Mouse (Mus musculus): Measurements from ENCODE around the gene Reg3a. TPM values are rescaled to one million over a fixed set of nuclear protein-coding genes. Genes with fewer than 3 reads are reported as not detected.

The Reg3a gene
- total RNA-seq (2012; rRNA removed) (not detected in 2 replicates), polyA plus RNA-seq (2012; ENCODE audit: insufficient read depth in 1 of 2, insufficient read length in 2 of 2, low read depth in 1 of 2, low replicate concordance in 2 of 2, missing spikeins in 1 of 2) (not detected)

- TF ChIP-seq RCOR1 (IDR thresholded peaks at IDR 0.05; ENCODE audit: low read depth, low read length): no peak
- TF ChIP-seq GABPA (IDR thresholded peaks at IDR 0.05; ENCODE audit: low read depth, low read length): no peak
- TF ChIP-seq E2F4 (IDR thresholded peaks at IDR 0.05; ENCODE audit: borderline replicate concordance, low read depth, low read length): no peak
- no peak for TF ChIP-seq JUND (IDR thresholded peaks at IDR 0.05; ENCODE audit: low read depth, low read length)
- TF ChIP-seq MYC (IDR thresholded peaks at IDR 0.05; ENCODE audit: low read depth, low read length): no peak
- no peak for TF ChIP-seq USF1 (IDR thresholded peaks at IDR 0.05; ENCODE audit: low read depth, low read length)
- TF ChIP-seq MXI1 (IDR thresholded peaks at IDR 0.05; ENCODE audit: low read depth, low read length): no peak
- TF ChIP-seq BHLHE40 (IDR thresholded peaks at IDR 0.05; ENCODE audit: borderline replicate concordance, low read depth, low read length): no peak
- no peak for TF ChIP-seq ZC3H11A (IDR thresholded peaks at IDR 0.05; ENCODE audit: low read depth, low read length)
- TF ChIP-seq POLR2AphosphoS2 (IDR thresholded peaks at IDR 0.05; ENCODE audit: low read length): no peak
- TF ChIP-seq POLR2AphosphoS5 (IDR thresholded peaks at IDR 0.05; ENCODE audit: borderline replicate concordance, low read depth, low read length): no peak
- no peaks in the 10 kb centered on the region for H3K9me3 ChIP-seq (replicated peaks; ENCODE audit: insufficient read depth, low read length)
- no peaks in the 10 kb centered on the region for H3K4me1 ChIP-seq (ENCODE audit: control insufficient read depth in 1 of 2, insufficient read depth in 2 of 2, low read length in 2 of 2)
- no peaks in the 10 kb centered on the region for H3K36me3 ChIP-seq (ENCODE audit: control insufficient read depth in 1 of 2, insufficient read depth in 2 of 2, low read length in 2 of 2)
- H3K27ac ChIP-seq (ENCODE audit: control insufficient read depth, low read depth, low read length): no peak within 1 kb of the TSS
- no peak within 1 kb of the TSS for H3K4me3 ChIP-seq (ENCODE audit: control insufficient read depth in 1 of 2, insufficient read depth in 1 of 2, low read depth in 2 of 2, low read length in 2 of 2)
- DNase-seq (ENCODE audit: low read depth, low spot score): no peak
- no peaks in the 10 kb centered on the region for H3K27me3 ChIP-seq (ENCODE audit: control insufficient read depth in 1 of 2, insufficient read depth in 2 of 2, low read length in 2 of 2)
- H3K79me2 ChIP-seq (ENCODE audit: control insufficient read depth, insufficient read depth, low read length, poor library complexity): no peaks in the 10 kb centered on the region
- no peak within 1 kb of the TSS for H3K9ac ChIP-seq (ENCODE audit: control insufficient read depth, low read depth, low read length, poor library complexity, severe bottlenecking)
Measured at GRCm38 (mm10) chr6:78380409-78380808, at the start of gene Reg3a. Reg3a (plus strand) TSS chr6:78380709.

- H3K9me3 ChIP-seq (replicated peaks; ENCODE audit: insufficient read depth, low read length): no peaks in the 10 kb centered on the region
- H3K27ac ChIP-seq (ENCODE audit: control insufficient read depth, low read depth, low read length): no peak overlapping the region
- no peaks in the 10 kb centered on the region for H3K4me1 ChIP-seq (ENCODE audit: control insufficient read depth in 1 of 2, insufficient read depth in 2 of 2, low read length in 2 of 2)
- TF ChIP-seq RAD21 (IDR thresholded peaks at IDR 0.05; ENCODE audit: low read depth, low read length) (peak; percentile 3), MYB (IDR thresholded peaks at IDR 0.05; ENCODE audit: low read depth, low read length) (no peak)
- H3K79me2 ChIP-seq (ENCODE audit: control insufficient read depth, insufficient read depth, low read length, poor library complexity): no peaks in the 10 kb centered on the region
- DNase-seq (ENCODE audit: low read depth, low spot score): no peak
- no peak overlapping the region for H3K4me3 ChIP-seq (ENCODE audit: control insufficient read depth in 1 of 2, insufficient read depth in 1 of 2, low read depth in 2 of 2, low read length in 2 of 2)
- no peaks in the 10 kb centered on the region for H3K27me3 ChIP-seq (ENCODE audit: control insufficient read depth in 1 of 2, insufficient read depth in 2 of 2, low read length in 2 of 2)
- no peaks in the 10 kb centered on the region for H3K36me3 ChIP-seq (ENCODE audit: control insufficient read depth in 1 of 2, insufficient read depth in 2 of 2, low read length in 2 of 2)
- H3K9ac ChIP-seq (ENCODE audit: control insufficient read depth, low read depth, low read length, poor library complexity, severe bottlenecking): no peak overlapping the region
Measured at GRCm38 (mm10) chr6:78331919-78332569, 48.5 kb upstream of the Reg3a start.

- Histone ChIP-seq H3K4me1 (ENCODE audit: control insufficient read depth in 1 of 2, insufficient read depth in 2 of 2, low read length in 2 of 2) (no peaks in the 10 kb centered on the region), H3K27ac (ENCODE audit: control insufficient read depth, low read depth, low read length) (no peak overlapping the region), H3K79me2 (ENCODE audit: control insufficient read depth, insufficient read depth, low read length, poor library complexity) (no peaks in the 10 kb centered on the region), H3K9me3 (replicated peaks; ENCODE audit: insufficient read depth, low read length) (no peaks in the 10 kb centered on the region), H3K4me3 (ENCODE audit: control insufficient read depth in 1 of 2, insufficient read depth in 1 of 2, low read depth in 2 of 2, low read length in 2 of 2) (no peak overlapping the region), H3K36me3 (ENCODE audit: control insufficient read depth in 1 of 2, insufficient read depth in 2 of 2, low read length in 2 of 2) (no peaks in the 10 kb centered on the region), H3K9ac (ENCODE audit: control insufficient read depth, low read depth, low read length, poor library complexity, severe bottlenecking) (no peak overlapping the region), H3K27me3 (ENCODE audit: control insufficient read depth in 1 of 2, insufficient read depth in 2 of 2, low read length in 2 of 2) (no peaks in the 10 kb centered on the region)
- DNase-seq (ENCODE audit: low read depth, low spot score): no peak
- TF ChIP-seq MAZ (IDR thresholded peaks at IDR 0.05; ENCODE audit: low read depth, low read length): no peak
- no peak for TF ChIP-seq ETS1 (IDR thresholded peaks at IDR 0.05; ENCODE audit: low read depth, low read length)
- TF ChIP-seq UBTF (IDR thresholded peaks at IDR 0.05; ENCODE audit: borderline replicate concordance, insufficient read depth, low read depth, low read length): no peak
- TF ChIP-seq E2F4 (IDR thresholded peaks at IDR 0.05; ENCODE audit: borderline replicate concordance, low read depth, low read length): no peak
- TF ChIP-seq RAD21 (IDR thresholded peaks at IDR 0.05; ENCODE audit: low read depth, low read length): no peak
- no peak for TF ChIP-seq MYB (IDR thresholded peaks at IDR 0.05; ENCODE audit: low read depth, low read length)
Measured at GRCm38 (mm10) chr6:78340296-78340695, 40.2 kb upstream of the Reg3a start.
